Mouse (Mus musculus) myocyte (in vitro differentiated cells): ENCODE data around the gene Tmem45a.

Experiments used
- E2F4 ChIP-seq: IDR thresholded peaks from one replicate; pipeline ENCODE4 v1.6.1; 2011; ENCODE audit warnings: mild to moderate bottlenecking, control low read depth, moderate library complexity; ENCODE audit not compliant: insufficient read depth
- MAX ChIP-seq: IDR thresholded peaks from one replicate; pipeline ENCODE4 v1.6.1; 2011; ENCODE audit warnings: low read depth, mild to moderate bottlenecking, control low read depth
- MYOD1 ChIP-seq, 3 experiments: IDR thresholded peaks; one replicate each; pipeline ENCODE4 v1.6.1; 2011; ENCODE audit warnings: control low read depth in 2 of 3, low read depth in 2 of 3, mild to moderate bottlenecking in 2 of 3, moderate library complexity in 1 of 3; ENCODE audit not compliant: insufficient read length in 2 of 3, control insufficient read depth in 1 of 3
- POLR2A ChIP-seq: IDR thresholded peaks from one replicate; pipeline ENCODE4 v1.6.1; 2011; ENCODE audit warnings: low read depth, mild to moderate bottlenecking, control low read depth, moderate library complexity; ENCODE audit not compliant: insufficient read length
- POLR2AphosphoS2 ChIP-seq: IDR thresholded peaks from one replicate; pipeline ENCODE4 v1.6.1; 2011; ENCODE audit warnings: low read depth, control low read depth; ENCODE audit not compliant: insufficient read length
- REST ChIP-seq: IDR thresholded peaks from one replicate; pipeline ENCODE4 v1.6.1; 2011; ENCODE audit warnings: mild to moderate bottlenecking, control low read depth, moderate library complexity; ENCODE audit not compliant: insufficient read depth, insufficient read length
- TCF12 ChIP-seq: IDR thresholded peaks from one replicate; pipeline ENCODE4 v1.6.1; 2011; ENCODE audit warnings: mild to moderate bottlenecking, control low read depth; ENCODE audit not compliant: poor library complexity, insufficient read depth, severe bottlenecking
- TCF3 ChIP-seq: IDR thresholded peaks from one replicate; pipeline ENCODE4 v1.6.1; 2011; ENCODE audit warnings: low read depth, control low read depth; ENCODE audit not compliant: insufficient read length
- USF1 ChIP-seq: IDR thresholded peaks from one replicate; pipeline ENCODE4 v1.6.1; 2011; ENCODE audit warnings: low read depth, mild to moderate bottlenecking, control low read depth, moderate library complexity

DNA sequence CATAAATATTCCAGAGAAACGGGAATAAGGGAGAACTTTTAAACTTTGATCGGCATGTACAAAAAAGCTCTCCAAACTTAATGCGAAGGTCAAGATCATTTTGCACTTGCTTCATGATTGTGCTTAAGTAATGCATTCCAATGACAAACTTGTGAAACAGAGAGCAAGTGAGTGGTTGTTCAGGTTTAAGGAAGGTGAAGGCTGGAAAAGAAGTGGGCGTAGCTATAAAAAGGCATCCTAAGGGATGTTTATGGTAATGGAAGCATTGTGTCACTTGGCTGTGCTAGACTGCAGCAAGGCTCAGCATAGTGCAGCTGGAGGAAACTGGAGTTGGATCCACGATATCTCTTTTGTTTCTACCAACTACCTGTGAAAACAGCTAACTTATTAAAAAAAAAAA lies 5.6 kb upstream of the Tmem45a start:
- TF ChIP-seq USF1 (no peak), MAX (no peak), POLR2A (no peak), POLR2AphosphoS2 (no peak), REST (no peak), MYOD1 (IDR thresholded peaks at IDR 0.05; ENCODE audit: control insufficient read depth in 1 of 3, insufficient read length in 2 of 3, low read depth in 2 of 3) (no peak), TCF12 (no peak), TCF3 (no peak), E2F4 (no peak)
